Mouse (Mus musculus): ENCODE data around the gene Ap3s2.

Ap3s2 gene

GRCm38 (mm10) chr7:79903160-79903792, 17.2 kb downstream of the Ap3s2 start:
- TF ChIP-seq GATA4 (IDR thresholded peaks at IDR 0.05; ENCODE audit: insufficient replicate concordance, low read length), result no peak

- TF ChIP-seq GATA4 (IDR thresholded peaks at IDR 0.05; ENCODE audit: insufficient replicate concordance, low read length), result no peak
Observed at GRCm38 (mm10) chr7:79900753-79901152, 19.7 kb downstream of the Ap3s2 start.

GRCm38 (mm10) chr7:79895225-79895624, 25.2 kb downstream of the Ap3s2 start:
- no peak for TF ChIP-seq GATA4 (IDR thresholded peaks at IDR 0.05; ENCODE audit: insufficient replicate concordance, low read length)

- no peak for TF ChIP-seq GATA4 (IDR thresholded peaks at IDR 0.05; ENCODE audit: insufficient replicate concordance, low read length)
Observed at GRCm38 (mm10) chr7:79894790-79895189, 25.7 kb downstream of the Ap3s2 start.

GRCm38 (mm10) chr7:79892576-79893428, 27.6 kb downstream of the Ap3s2 start:
- TF ChIP-seq GATA4 (IDR thresholded peaks at IDR 0.05; ENCODE audit: insufficient replicate concordance, low read length), result no peak

GRCm38 (mm10) chr7:79890436-79891221, 29.8 kb downstream of the Ap3s2 start:
- TF ChIP-seq GATA4 (IDR thresholded peaks at IDR 0.05; ENCODE audit: insufficient replicate concordance, low read length), result no peak

- TF ChIP-seq GATA4 (IDR thresholded peaks at IDR 0.05; ENCODE audit: insufficient replicate concordance, low read length), result no peak
Observed at GRCm38 (mm10) chr7:79888603-79889002, 31.8 kb downstream of the Ap3s2 start.

GRCm38 (mm10) chr7:79883613-79884334, 36.7 kb downstream of the Ap3s2 start:
- TF ChIP-seq GATA4 (IDR thresholded peaks at IDR 0.05; ENCODE audit: insufficient replicate concordance, low read length), result no peak

GRCm38 (mm10) chr7:79881901-79882300, 38.5 kb downstream of the Ap3s2 start:
- no peak for TF ChIP-seq GATA4 (IDR thresholded peaks at IDR 0.05; ENCODE audit: insufficient replicate concordance, low read length)

GRCm38 (mm10) chr7:79880998-79881397, 39.5 kb downstream of the Ap3s2 start:
- no peak for TF ChIP-seq GATA4 (IDR thresholded peaks at IDR 0.05; ENCODE audit: insufficient replicate concordance, low read length)

GRCm38 (mm10) chr7:79880033-79880432, 40.4 kb downstream of the Ap3s2 start:
- no peak for TF ChIP-seq GATA4 (IDR thresholded peaks at IDR 0.05; ENCODE audit: insufficient replicate concordance, low read length)

GRCm38 (mm10) chr7:79878455-79879025, 41.9 kb downstream of the Ap3s2 start:
- no peak for TF ChIP-seq GATA4 (IDR thresholded peaks at IDR 0.05; ENCODE audit: insufficient replicate concordance, low read length)

- no peak for TF ChIP-seq GATA4 (IDR thresholded peaks at IDR 0.05; ENCODE audit: insufficient replicate concordance, low read length)
Observed at GRCm38 (mm10) chr7:79873407-79873806, 47.0 kb downstream of the Ap3s2 start.

- TF ChIP-seq GATA4 (IDR thresholded peaks at IDR 0.05; ENCODE audit: insufficient replicate concordance, low read length), result no peak
Observed at GRCm38 (mm10) chr7:79871797-79872345, 48.6 kb downstream of the Ap3s2 start.
